Mouse (Mus musculus): ENCODE results near the gene Tbc1d20.
"Not testable (repeated sequence)": the region's sequence is repeated elsewhere in the genome, so short reads cannot be mapped to it uniquely, and the experiment has no call there.

The Tbc1d20 gene

GRCm38 (mm10) chr2:152358977-152359376 lies 65.3 kb downstream of the Tbc1d20 start:
- not testable (repeated sequence) for DNase-seq (ENCODE audit: low spot score in 2 of 2)

DNA sequence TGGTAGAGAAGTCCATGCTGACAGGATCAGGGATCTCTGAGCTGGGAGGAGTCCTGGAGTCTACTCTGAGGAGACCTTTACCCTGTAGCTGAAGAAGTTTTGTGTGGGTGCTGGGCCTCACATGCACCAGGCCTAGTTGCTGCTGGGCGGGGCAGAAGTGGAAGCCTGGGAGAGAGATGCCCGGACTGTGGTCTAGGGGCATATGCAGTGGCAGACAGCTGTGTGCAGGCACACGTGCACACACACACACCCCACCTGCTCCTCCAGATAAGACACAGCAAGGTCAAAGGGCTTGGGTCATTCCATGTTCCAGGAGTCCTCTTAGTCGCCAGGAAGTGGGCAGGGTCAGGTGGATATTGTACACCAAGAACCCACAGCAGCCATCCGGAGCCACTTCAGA lies 66.0 kb downstream of the Tbc1d20 start:
- DNase-seq (ENCODE audit: low spot score in 2 of 2), result no peak

DNA sequence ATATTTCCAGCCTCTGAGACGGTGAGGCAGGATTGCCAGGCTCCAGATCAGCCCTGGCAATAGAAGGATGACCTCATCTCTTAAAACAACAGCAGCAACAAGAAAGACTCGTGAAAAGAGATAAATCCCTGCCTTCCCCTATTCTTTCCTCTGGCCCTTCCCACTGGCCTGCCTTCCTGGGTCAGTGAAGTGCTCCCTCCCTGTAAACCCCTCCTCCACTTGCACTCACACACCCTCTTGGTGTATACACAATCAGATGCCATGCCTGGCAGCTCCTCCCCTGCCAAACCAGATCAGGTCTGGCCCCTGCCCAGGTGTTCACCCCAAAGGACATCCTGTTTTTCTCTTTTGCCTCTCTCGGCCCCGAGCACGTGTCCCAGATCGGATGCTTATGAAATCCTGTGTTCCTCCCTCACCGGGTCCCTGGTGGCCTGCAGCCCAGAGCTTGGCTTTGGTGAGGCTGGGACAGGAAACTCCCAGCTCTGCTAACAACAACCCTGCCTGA lies 66.7 kb downstream of the Tbc1d20 start:
- DNase-seq (ENCODE audit: low spot score in 2 of 2), result no peak

GRCm38 (mm10) chr2:152361193-152361592 lies 67.6 kb downstream of the Tbc1d20 start:
- DNase-seq (ENCODE audit: low spot score in 2 of 2), result no peak
